Mouse (Mus musculus): ENCODE results near the gene Gm45062. TPM values are rescaled to one million over a fixed set of nuclear protein-coding genes. Genes with fewer than 3 reads are reported as not detected.

The Gm45062 gene
- polyA plus RNA-seq, 1 experiment from 2014 or later: 0.85 TPM

GRCm38 (mm10) chr6:8619582-8620350 is 360.5 kb downstream of the Gm45062 start:
- H3K27me3 ChIP-seq (ENCODE audit: insufficient read depth, low read length): no peaks in the 10 kb centered on the region
- no peak overlapping the region for H3K27ac ChIP-seq (ENCODE audit: low read depth)
- TF ChIP-seq CTCF (IDR thresholded peaks at IDR 0.05; ENCODE audit: low read depth): no peak
- no peak for TF ChIP-seq EP300 (IDR thresholded peaks at IDR 0.05; ENCODE audit: low read depth)
- H3K36me3 ChIP-seq (replicated peaks; ENCODE audit: insufficient read depth, low read length): no peaks in the 10 kb centered on the region
- WGBS (ENCODE audit: insufficient replicate concordance): 57% methylated on average over 4 of the region's 4 CpGs
- no peaks in the 10 kb centered on the region for H3K4me1 ChIP-seq (ENCODE audit: insufficient read depth)
- no peak overlapping the region for H3K4me3 ChIP-seq (ENCODE audit: low read depth, low read length)
- DNase-seq (no peak), ATAC-seq (no peak)
- H3K4me2 ChIP-seq (ENCODE audit: low read depth, low read length): no peak overlapping the region
- no peak overlapping the region for H3K9ac ChIP-seq (replicated peaks)
- H3K9me3 ChIP-seq (ENCODE audit: low read length): no peaks in the 10 kb centered on the region

- ATAC-seq (no peak), DNase-seq (no peak)
- WGBS (ENCODE audit: insufficient replicate concordance): 60% methylated on average over 3 of the region's 3 CpGs
- H3K9ac ChIP-seq (replicated peaks): no peak overlapping the region
- H3K4me1 ChIP-seq (ENCODE audit: insufficient read depth): no peaks in the 10 kb centered on the region
- no peaks in the 10 kb centered on the region for H3K9me3 ChIP-seq (ENCODE audit: low read length)
- TF ChIP-seq EP300 (IDR thresholded peaks at IDR 0.05; ENCODE audit: low read depth): no peak
- TF ChIP-seq CTCF (IDR thresholded peaks at IDR 0.05; ENCODE audit: low read depth): no peak
- H3K4me3 ChIP-seq (ENCODE audit: low read depth, low read length): no peak overlapping the region
- H3K27ac ChIP-seq (ENCODE audit: low read depth): no peak overlapping the region
- H3K27me3 ChIP-seq (ENCODE audit: insufficient read depth, low read length): no peaks in the 10 kb centered on the region
- no peaks in the 10 kb centered on the region for H3K36me3 ChIP-seq (replicated peaks; ENCODE audit: insufficient read depth, low read length)
- H3K4me2 ChIP-seq (ENCODE audit: low read depth, low read length): no peak overlapping the region
Measured at GRCm38 (mm10) chr6:8623045-8623444, 363.8 kb downstream of the Gm45062 start.

DNA sequence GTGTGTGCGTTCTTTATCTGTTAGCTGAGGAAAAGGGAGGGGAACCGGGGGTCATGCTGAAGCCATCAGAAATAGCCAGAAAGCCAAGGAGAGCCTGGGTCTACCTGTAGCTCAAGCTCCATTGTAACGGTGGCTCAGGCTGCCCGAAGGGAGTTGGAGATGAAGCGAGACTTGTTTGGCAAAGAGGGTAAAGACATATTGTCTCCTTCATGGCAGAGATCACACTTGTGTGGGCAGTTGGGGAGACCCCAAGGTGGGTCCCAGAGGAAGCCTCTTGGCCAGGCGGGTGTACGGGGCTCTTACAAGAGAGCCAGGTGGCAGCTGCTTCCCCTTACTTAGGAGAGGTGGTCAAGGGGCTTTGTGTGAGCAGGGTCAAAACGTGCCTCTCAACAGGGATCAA is 369.0 kb downstream of the Gm45062 start:
- TF ChIP-seq EP300 (IDR thresholded peaks at IDR 0.05; ENCODE audit: low read depth) (no peak), CTCF (IDR thresholded peaks at IDR 0.05; ENCODE audit: low read depth) (no peak)
- DNase-seq (no peak), ATAC-seq (no peak)
- WGBS (ENCODE audit: insufficient replicate concordance): 78% methylated on average over 8 of the region's 8 CpGs
- Histone ChIP-seq H3K9me3 (ENCODE audit: low read length) (no peaks in the 10 kb centered on the region), H3K9ac (replicated peaks) (no peak overlapping the region), H3K36me3 (replicated peaks; ENCODE audit: insufficient read depth, low read length) (no peaks in the 10 kb centered on the region), H3K4me3 (ENCODE audit: low read depth, low read length) (no peak overlapping the region), H3K4me2 (ENCODE audit: low read depth, low read length) (no peak overlapping the region), H3K27me3 (ENCODE audit: insufficient read depth, low read length) (no peaks in the 10 kb centered on the region), H3K4me1 (ENCODE audit: insufficient read depth) (no peaks in the 10 kb centered on the region), H3K27ac (ENCODE audit: low read depth) (no peak overlapping the region)

DNA sequence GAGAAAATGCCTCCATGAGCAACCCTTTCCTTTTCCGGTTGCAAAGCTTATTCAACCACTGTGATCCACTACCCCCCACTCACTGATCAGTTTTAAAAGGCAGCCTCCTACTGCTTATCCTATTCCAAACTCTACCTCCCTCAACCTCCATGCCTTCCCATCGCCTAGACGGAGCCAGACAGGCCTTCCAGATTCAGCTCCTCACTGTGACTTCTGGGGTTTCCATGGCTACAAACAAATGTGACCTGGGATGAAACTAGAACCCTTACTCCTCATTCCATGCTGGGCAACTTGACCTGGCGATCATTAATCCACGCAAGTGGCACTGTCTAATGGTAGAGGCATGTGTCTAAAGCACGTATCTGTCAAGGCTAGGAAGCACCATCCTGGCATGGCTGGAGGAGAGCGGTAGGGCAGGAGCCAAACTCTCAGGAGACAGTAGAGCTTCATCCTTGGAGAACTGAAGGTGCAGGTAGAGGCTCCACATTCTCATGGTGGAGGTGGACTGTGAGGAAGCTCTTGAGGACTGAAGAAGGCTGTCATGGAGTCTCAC is 369.5 kb downstream of the Gm45062 start:
- Histone ChIP-seq H3K27ac (ENCODE audit: low read depth) (no peak overlapping the region), H3K36me3 (replicated peaks; ENCODE audit: insufficient read depth, low read length) (no peaks in the 10 kb centered on the region), H3K27me3 (ENCODE audit: insufficient read depth, low read length) (no peaks in the 10 kb centered on the region), H3K9ac (replicated peaks) (no peak overlapping the region), H3K9me3 (ENCODE audit: low read length) (no peaks in the 10 kb centered on the region), H3K4me1 (ENCODE audit: insufficient read depth) (no peaks in the 10 kb centered on the region), H3K4me3 (ENCODE audit: low read depth, low read length) (no peak overlapping the region), H3K4me2 (ENCODE audit: low read depth, low read length) (no peak overlapping the region)
- no peak for TF ChIP-seq CTCF (IDR thresholded peaks at IDR 0.05; ENCODE audit: low read depth)
- TF ChIP-seq EP300 (IDR thresholded peaks at IDR 0.05; ENCODE audit: low read depth): no peak
- 87% methylated on average over 7 of the region's 7 CpGs for WGBS (ENCODE audit: insufficient replicate concordance)
- ATAC-seq (no peak), DNase-seq (no peak)

- Histone ChIP-seq H3K4me2 (ENCODE audit: low read depth, low read length) (no peak overlapping the region), H3K27me3 (ENCODE audit: insufficient read depth, low read length) (no peaks in the 10 kb centered on the region), H3K4me3 (ENCODE audit: low read depth, low read length) (no peak overlapping the region), H3K9ac (replicated peaks) (no peak overlapping the region), H3K9me3 (ENCODE audit: low read length) (no peaks in the 10 kb centered on the region), H3K27ac (ENCODE audit: low read depth) (no peak overlapping the region), H3K36me3 (replicated peaks; ENCODE audit: insufficient read depth, low read length) (no peaks in the 10 kb centered on the region), H3K4me1 (ENCODE audit: insufficient read depth) (no peaks in the 10 kb centered on the region)
- DNase-seq (no peak), ATAC-seq (no peak)
- TF ChIP-seq EP300 (IDR thresholded peaks at IDR 0.05; ENCODE audit: low read depth) (no peak), CTCF (IDR thresholded peaks at IDR 0.05; ENCODE audit: low read depth) (no peak)
- WGBS (ENCODE audit: insufficient replicate concordance): 39% methylated on average over 7 of the region's 7 CpGs
Measured at GRCm38 (mm10) chr6:8630531-8630930, 371.3 kb downstream of the Gm45062 start.

DNA sequence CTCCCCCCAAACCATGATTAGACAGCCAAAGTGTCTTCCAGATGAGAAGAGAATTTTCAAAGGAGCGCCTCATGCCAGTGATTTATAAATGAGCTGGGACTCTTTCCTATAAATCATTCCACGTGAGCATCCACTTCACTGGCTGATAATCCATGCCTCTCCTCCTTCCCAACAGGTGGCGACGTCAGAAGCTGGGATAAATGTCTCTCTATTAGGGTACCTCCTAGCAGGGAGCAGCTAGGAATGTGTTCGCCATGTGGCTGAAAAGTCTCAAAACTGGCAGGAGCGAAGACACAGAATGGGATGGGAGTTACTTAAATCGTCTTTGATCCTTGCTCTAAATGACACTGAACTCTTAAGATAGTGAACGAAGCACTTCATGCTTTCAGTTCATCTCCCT is 372.1 kb downstream of the Gm45062 start:
- no peak for ATAC-seq
- H3K27me3 ChIP-seq (ENCODE audit: insufficient read depth, low read length): no peaks in the 10 kb centered on the region
- 87% methylated on average over 8 of the region's 8 CpGs for WGBS (ENCODE audit: insufficient replicate concordance)
- no peak overlapping the region for H3K4me2 ChIP-seq (ENCODE audit: low read depth, low read length)
- no peaks in the 10 kb centered on the region for H3K36me3 ChIP-seq (replicated peaks; ENCODE audit: insufficient read depth, low read length)
- H3K9ac ChIP-seq (replicated peaks): no peak overlapping the region
- H3K4me1 ChIP-seq (ENCODE audit: insufficient read depth): no peaks in the 10 kb centered on the region
- DNase-seq: no peak
- TF ChIP-seq CTCF (IDR thresholded peaks at IDR 0.05; ENCODE audit: low read depth) (no peak), EP300 (IDR thresholded peaks at IDR 0.05; ENCODE audit: low read depth) (no peak)
- H3K4me3 ChIP-seq (ENCODE audit: low read depth, low read length): no peak overlapping the region
- H3K9me3 ChIP-seq (ENCODE audit: low read length): no peaks in the 10 kb centered on the region
- H3K27ac ChIP-seq (ENCODE audit: low read depth): no peak overlapping the region
